Mouse (Mus musculus) cerebellum, adult 2 months (tissue): Measurements from ENCODE around the gene Lst1. TPM values are rescaled to one million over a fixed set of nuclear protein-coding genes. Genes with fewer than 3 reads are reported as not detected.
"Not testable (repeated sequence)": the region's sequence is repeated elsewhere in the genome, so short reads cannot be mapped to it uniquely, and the experiment has no call there.

Source experiments
- DNase-seq, 2 experiments: peaks; one replicate each; pipeline ENCODE4 v3.0.0; 2021
- H3K27ac ChIP-seq: fragments of 200-500 bp; 2 replicates; pipeline ENCODE4 v1.5.1; 2012; ENCODE audit warnings: low read length, control low read depth, inconsistent platforms; ENCODE audit not compliant: insufficient read depth
- H3K27me3 ChIP-seq: fragments of 200-500 bp; 2 replicates; pipeline ENCODE4 v1.6.1; 2012; ENCODE audit warnings: inconsistent platforms, mild to moderate bottlenecking, low read length, moderate library complexity; ENCODE audit not compliant: control insufficient read depth, insufficient read depth
- H3K4me1 ChIP-seq: fragments of 200-500 bp; 2 replicates; pipeline ENCODE4 v1.6.1; 2011; ENCODE audit warnings: low read length; ENCODE audit not compliant: control insufficient read depth, insufficient read depth
- H3K4me3 ChIP-seq: fragments of 200-500 bp; replicated peaks from 2 replicates; pipeline ENCODE3; 2011; ENCODE audit warnings: mild to moderate bottlenecking, low read depth, low read length, control low read depth; ENCODE audit not compliant: insufficient read depth
- CTCF ChIP-seq: fragments of 200-500 bp; IDR thresholded peaks from 2 replicates; pipeline ENCODE4 v1.5.1; 2011; ENCODE audit warnings: low read depth, mild to moderate bottlenecking, control low read depth, low read length, moderate library complexity, borderline replicate concordance; ENCODE audit not compliant: insufficient read depth
- POLR2A ChIP-seq: fragments of 200-500 bp; IDR thresholded peaks from 2 replicates; pipeline ENCODE4 v1.6.1; 2011; ENCODE audit warnings: low read length, control low read depth, borderline replicate concordance; ENCODE audit not compliant: insufficient read depth
- WGBS: fragments of 180-500 bp; shearing (Covaris S2); methylation state at CpG from one replicate; pipeline ENCODE4 v1.1.7; 2018; 5-methylcytosine and 5-hydroxymethylcytosine counted together
- polyA plus RNA-seq: library from polyadenylated mRNA; depleted of rRNA; stranded (reverse); fragments of >200 nt; gene quantifications from 2 replicates; pipeline ENCODE4 v1.2.3, GENCODE M21; 2012; rRNA removed

The Lst1 gene
- 2.8 and 3.2 TPM in 2 replicates for polyA plus RNA-seq

- Histone ChIP-seq H3K27me3 (no peaks in the 10 kb centered on the region), H3K27ac (no peak within 1 kb of the TSS), H3K4me3 (no peak within 1 kb of the TSS), H3K4me1 (no peaks in the 10 kb centered on the region)
- DNase-seq: no peak
- TF ChIP-seq POLR2A (no peak), CTCF (no peak)
- WGBS: 78% methylated on average over 7 of the region's 7 CpGs
Observed at GRCm38 (mm10) chr17:35187959-35188610, at the start of gene Lst1. Gene Lst1, minus strand, starts transcription at chr17:35188439.

- no peaks in the 10 kb centered on the region for H3K27me3 ChIP-seq
- DNase-seq: no peak
- H3K4me3 ChIP-seq: peak overlapping the region; percentile 83
- WGBS: 82% methylated on average over 12 of the region's 12 CpGs
- H3K27ac ChIP-seq: peak overlapping the region; percentile 82
- H3K4me1 ChIP-seq: peaks cover 8% of the 10 kb centered on the region; the same call in 1 of the 2 replicates
- TF ChIP-seq POLR2A (no peak), CTCF (no peak)
Observed at GRCm38 (mm10) chr17:35237504-35237903, 49.3 kb upstream of the Lst1 start.

- 9% methylated on average over 9 of the region's 9 CpGs for WGBS
- H3K27ac ChIP-seq: peak overlapping the region; percentile 82
- H3K4me3 ChIP-seq: peak overlapping the region; percentile 83
- peaks cover 8% of the 10 kb centered on the region; the same call in 1 of the 2 replicates for H3K4me1 ChIP-seq
- DNase-seq: peak; percentile 60 to 66
- no peaks in the 10 kb centered on the region for H3K27me3 ChIP-seq
- TF ChIP-seq CTCF (no peak), POLR2A (peak; percentile 36; the same call in 1 of the 2 replicates)
Observed at GRCm38 (mm10) chr17:35236996-35237395, 48.8 kb upstream of the Lst1 start.

GRCm38 (mm10) chr17:35236390-35236746, 48.1 kb upstream of the Lst1 start:
- peak overlapping the region; percentile 82 for H3K27ac ChIP-seq
- peak overlapping the region; percentile 83 for H3K4me3 ChIP-seq
- 1% methylated on average over 18 of the region's 18 CpGs for WGBS
- peak; percentile 97 to 100 for DNase-seq
- peak; percentile 49; the same call in 1 of the 2 replicates for TF ChIP-seq POLR2A
- peak; percentile 90 for TF ChIP-seq CTCF
- H3K4me1 ChIP-seq: peaks cover 11% of the 10 kb centered on the region; the same call in 1 of the 2 replicates
- H3K27me3 ChIP-seq: no peaks in the 10 kb centered on the region

- Histone ChIP-seq H3K27ac (peak within 1 kb of the TSS; percentile 82), H3K4me1 (peaks cover 11% of the 10 kb centered on the region; the same call in 1 of the 2 replicates), H3K4me3 (peak within 1 kb of the TSS; percentile 83), H3K27me3 (no peaks in the 10 kb centered on the region)
- peak; percentile 91 to 94 for DNase-seq
- TF ChIP-seq CTCF (0 out of 2 replicates have a peak, but pooled peaks have one; percentile 7), POLR2A (peak; percentile 76; the same call in 1 of the 2 replicates)
- WGBS: under 1% methylated on average over 35 of the region's 35 CpGs
Observed at GRCm38 (mm10) chr17:35235614-35236389, 47.6 kb upstream of the Lst1 start, which contains the start of gene Nfkbil1. Gene Nfkbil1, minus strand, starts transcription at chr17:35235792.

- Histone ChIP-seq H3K4me3 (peak overlapping the region; percentile 83), H3K4me1 (peaks cover 5% of the 10 kb centered on the region; the same call in 1 of the 2 replicates), H3K27me3 (no peaks in the 10 kb centered on the region), H3K27ac (peak overlapping the region; percentile 79)
- peak; percentile 48 to 61 for DNase-seq
- WGBS: 3% methylated on average over 31 of the region's 31 CpGs
- TF ChIP-seq CTCF (no peak), POLR2A (no peak)
Observed at GRCm38 (mm10) chr17:35234903-35235302, 46.7 kb upstream of the Lst1 start.

GRCm38 (mm10) chr17:35234090-35234489, 45.9 kb upstream of the Lst1 start:
- not testable (repeated sequence) for H3K27ac ChIP-seq, DNase-seq, H3K27me3 ChIP-seq, H3K4me3 ChIP-seq, H3K4me1 ChIP-seq
- 60% methylated on average over 7 of the region's 7 CpGs for WGBS
